Mouse (Mus musculus) Muller cell, postnatal 12 days (primary cell): Measurements from ENCODE around the gene Cfap65.
A peak's percentile ranks its signal among the peaks of the same experiment; 100 is the strongest.

ENCODE experiments used
- DNase-seq: peaks from one replicate; pipeline ENCODE4 v3.0.0-alpha.2; 2015; ENCODE audit errors: inconsistent ontology term

Gene Cfap65

DNA sequence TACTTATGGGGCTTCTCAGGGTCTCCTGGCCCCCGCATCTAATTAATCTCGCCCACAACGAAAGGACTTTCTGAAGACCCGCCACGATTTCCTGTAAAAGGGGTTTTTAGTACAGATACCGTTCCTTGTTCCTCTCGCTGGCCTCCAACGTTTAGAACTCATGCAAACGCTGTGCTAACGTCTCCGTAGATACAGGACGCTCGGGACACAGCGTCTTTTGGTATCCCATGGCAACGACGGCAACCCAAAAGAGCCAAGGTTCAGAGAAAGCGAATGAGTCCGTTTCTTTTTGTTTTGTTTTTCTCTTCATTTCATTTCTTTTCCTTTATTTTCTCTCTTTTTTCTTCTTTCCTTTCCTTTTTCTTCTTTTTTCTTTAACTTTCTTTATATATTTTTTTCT lies at the start of gene Cfap65:
Gene Cfap65, minus strand, starts transcription at position 198 of the 400 bp plus-strand sequence.
- DNase-seq = peak; percentile 18

DNA sequence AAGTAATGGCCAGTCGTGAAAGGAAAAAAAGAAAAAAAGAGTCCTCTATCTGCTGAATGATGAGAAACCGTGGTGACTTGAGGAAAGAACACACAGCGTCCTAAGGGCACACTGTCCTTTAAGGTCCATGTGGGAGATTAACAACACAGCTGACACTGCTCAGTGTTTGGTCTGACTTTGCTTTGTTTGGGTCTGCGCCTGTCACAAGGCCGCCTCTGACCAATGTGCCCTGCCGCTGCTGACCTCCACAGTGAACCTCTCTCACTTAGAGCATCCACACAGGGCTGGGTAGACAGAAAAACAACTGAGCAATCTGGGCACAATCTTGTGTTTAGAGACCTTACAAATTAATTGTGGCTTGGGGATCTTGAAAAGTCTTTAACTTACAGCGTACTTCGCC lies 41.6 kb upstream of the Cfap65 start:
- DNase-seq = no peak

DNA sequence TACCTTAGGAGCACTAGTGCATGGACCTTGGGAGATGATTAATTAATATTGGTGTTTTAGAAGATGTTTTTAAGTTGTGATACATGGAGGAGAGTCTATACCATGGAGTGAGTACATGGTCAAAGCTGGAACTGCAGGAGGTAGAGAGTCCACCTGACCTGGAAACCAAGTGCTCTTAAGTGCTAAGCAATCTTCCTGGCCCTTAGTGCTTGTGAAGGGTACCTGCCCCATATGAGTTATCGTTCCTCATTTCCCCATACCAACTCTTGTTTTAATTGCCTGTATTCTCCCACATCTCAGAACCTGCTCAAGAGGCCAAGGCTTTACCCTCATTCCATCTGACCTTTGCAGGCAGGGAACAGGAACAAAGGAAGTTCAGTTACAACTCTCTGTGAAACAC lies 40.5 kb upstream of the Cfap65 start:
- DNase-seq = no peak

DNA sequence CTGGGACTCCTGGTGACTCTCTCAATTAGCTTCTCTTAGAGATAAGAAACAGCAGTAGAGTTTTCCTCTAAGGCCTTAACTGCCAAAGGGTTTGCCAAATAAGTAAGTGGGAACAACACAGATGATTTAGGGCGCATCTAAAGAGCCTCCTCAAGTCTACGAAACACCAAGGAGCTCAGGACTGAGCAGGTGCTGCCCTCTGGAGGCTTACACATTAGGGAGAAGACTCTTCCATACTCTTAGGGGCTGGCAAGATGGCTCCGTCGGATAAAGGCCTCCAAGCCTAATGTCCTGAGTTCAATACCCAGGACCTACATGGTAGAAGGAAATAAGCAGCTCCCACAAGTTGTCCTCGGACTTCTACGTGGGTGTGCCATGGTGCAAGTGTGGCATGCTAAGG lies 38.2 kb upstream of the Cfap65 start:
- DNase-seq = no peak

DNA sequence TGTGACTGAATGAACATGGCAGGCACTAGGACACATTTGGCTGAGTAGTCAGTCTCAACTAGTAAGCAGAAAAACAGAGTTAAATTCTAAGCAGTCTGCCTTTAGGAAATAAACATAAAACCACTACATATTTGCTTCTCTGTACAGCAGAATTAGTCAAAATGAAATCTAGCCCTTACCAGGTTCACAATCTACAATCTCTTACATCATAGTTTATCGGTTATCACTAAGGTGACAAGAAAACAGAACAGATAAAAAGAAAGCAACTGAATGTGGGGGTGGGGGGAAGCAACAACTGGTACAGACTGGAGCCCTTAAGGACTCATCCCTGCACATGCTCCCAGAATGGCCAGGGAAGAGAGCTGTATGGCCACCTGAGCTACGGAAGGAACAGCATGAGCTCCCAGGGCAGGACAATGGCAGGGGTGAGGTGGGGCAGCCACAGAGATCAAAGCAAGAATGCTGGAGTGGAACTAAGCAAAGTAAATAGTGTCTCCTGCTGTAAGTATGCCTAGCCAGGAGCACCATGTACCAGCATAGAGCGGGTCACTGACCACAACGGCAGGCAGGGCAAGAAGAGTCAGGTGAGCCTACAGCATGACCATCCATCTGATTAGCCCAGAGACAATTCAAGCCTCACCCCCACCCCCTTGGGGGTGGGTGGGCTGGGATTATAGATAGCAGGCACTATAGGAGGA lies 36.1 kb upstream of the Cfap65 start:
- DNase-seq = no peak

DNA sequence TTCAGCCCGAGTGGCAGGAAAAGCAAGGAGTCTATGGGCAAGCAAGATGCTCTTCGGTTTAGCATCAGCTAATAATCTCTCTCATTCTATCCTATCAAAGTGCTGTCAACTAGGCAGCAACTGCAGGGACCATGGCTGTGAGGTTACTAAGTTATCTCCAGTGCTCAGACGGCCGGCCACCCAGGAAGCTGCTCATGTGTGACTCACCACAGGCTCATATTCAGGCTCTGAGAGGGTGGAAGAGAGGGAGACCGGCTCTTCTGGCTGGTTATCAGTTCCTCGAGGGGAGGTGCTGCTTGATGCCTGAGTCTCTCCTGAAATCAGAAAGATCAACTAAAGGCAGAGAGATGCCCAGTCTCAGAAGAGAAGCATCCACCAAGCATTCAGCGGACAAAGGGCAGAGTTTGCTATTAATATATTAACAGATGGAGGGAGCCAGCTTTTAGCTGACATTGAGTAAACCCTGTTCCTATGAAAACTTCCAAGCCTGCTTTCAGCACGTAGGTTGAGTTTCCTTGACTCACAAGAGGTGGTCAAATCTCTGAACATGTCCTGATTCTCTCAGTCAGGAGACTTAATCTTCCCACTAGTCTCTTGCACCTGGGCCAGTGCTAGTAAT lies 32.7 kb upstream of the Cfap65 start:
- DNase-seq = no peak

DNA sequence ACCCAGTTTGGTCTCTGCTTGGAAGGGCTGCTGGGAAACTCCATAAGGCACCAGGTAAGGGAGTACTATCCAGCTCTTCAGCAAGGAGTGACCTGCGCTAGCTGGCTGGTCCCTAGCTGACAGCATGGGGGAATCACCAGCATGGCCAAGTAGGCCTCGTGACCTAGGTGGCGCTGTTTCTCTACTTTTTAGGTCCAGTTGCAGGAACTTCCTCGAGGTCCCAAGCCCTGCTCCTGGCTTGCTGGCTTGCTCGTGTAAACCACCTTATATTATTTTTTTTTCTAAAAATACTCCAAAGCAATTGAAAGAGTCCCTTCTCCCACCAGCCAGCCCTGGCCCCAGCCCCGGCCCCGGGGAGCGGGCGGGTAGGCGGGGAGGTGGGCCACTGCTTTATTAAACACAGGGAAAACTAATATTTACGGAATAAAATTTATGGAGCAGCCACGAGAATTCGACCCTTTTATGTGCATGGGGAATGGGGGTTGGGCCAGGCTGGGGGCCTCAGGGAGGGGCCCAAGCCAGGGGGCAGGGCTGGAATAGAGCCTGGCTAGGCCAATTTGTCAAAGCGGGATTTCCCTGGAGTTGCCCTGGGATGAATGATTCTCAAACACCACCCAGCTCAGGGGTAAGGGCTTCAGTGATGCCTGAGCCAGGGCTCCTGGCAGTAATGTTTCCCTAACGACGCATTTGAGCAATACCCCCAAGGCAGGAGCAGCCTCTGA lies 29.3 kb upstream of the Cfap65 start:
- peak; percentile 53 for DNase-seq

DNA sequence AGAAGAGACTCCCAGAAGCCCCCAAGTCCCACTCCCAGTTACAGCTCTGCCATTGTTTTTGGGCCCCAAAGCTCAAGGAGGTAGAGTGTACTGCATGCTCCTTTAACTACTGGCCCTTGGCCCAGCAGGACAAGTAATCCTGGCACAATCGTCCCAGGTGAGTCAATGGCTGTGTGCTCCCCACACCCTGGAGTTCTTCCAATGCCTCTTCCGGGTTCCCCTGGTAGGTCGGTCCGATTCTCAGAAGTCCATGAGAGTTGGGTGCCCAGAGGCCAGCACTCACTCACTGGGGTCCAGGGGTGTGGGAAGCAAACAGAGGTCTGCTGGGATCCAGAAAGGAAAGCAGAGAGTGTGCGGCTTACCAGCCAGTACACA lies 27.4 kb upstream of the Cfap65 start:
- no peak for DNase-seq

DNA sequence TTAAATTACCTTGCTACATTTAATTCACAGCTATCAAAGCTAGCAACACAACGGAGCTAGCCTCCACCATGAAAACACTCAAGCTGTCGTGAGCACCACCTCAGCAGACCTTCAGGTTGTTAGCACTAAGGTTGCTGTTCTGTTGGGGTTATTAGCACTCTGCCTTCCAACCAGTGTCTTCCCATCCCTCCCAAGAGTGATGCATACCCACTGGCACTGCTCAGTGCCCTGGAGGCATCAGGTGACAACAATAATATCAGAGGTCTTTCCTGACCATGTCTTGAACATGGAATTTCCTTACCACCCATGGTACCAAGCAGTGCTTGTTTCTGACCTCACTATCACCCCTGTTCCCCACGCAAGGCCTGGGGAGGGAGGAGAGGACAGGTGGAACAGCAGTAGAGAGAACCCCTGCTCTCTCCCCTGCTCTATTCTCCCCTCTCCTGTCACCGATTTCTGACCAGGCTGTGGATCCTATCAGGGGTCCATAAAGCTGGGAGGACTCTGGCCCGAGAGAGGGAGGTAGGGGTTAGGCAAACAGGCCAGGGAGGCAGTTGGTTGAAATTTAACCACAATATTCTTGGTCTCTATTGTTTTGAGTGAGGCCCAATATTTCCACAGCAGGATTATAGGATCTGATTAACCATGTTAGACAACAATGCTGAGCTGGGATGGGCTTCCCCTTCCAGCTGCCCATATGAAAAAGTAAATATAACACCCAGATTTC lies 26.9 kb upstream of the Cfap65 start:
- DNase-seq = no peak

DNA sequence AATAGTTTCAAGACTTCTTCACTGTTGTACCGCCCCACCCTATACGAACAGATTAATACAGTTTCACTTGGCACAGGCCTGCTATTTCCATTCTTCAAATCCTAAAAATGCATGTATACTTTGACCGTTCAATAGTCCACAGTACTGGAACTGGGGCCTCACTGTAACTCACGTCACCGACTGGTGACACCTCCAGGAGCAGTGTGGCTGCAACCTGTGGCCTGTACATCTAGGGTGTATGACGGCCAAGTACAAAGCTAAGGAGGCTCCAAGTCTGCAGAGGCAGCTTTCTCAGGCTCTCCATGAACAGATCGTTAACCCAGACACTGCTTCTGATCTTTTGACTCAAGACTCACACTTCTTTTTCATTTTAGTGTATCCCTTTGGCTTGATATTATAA lies 26.3 kb upstream of the Cfap65 start:
- DNase-seq = no peak

DNA sequence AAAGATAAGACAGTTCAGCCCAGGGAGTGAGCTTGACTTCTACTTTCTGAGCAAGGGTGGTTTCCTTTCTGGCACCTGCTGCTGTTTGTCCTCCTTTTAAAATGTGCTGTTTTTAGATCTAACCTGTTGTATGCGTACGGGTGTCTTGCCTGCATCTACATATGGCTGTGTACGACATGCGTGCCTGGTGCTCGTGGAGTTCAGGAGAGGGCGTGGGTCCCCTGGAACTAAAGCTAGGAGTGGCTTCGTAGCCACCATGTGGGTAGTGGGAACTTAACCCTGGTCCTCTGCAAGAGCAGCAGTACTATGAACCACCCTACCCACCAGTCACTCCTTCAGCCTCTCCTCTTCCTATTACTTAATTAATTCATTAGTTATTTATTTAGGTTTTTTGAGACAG lies 24.7 kb upstream of the Cfap65 start:
- no peak for DNase-seq

DNA sequence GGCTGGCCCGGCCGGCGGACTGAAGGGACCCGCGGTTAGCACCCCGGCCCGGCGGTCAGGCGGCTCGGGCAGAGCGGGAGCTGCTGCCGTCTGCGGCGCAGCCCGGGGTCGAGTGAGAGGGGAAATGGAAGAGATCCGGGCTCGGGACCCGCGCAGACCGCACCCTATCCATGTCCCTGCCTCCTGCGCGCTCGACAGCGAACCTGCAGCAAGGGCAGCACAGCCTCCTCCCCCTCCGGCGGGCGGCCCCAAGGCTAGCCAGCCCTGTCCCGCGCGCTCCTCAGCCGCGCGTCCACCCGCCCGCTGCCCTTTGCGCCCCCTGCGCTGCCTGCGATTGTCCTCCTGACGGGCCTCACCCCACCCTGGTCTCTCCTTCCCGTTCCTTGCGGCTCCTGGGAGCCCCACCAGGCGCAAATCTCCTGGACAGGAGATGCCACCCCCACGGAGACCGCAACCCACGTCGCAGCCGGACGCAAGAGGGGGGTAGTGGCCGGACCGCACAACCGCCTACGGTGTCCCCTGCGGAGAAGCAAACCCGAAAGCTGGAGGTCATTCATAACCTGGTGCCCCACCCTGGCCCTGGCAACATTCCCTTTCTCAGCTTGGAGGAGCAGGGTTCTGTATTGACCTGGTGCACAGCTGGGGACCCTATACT lies 16.3 kb upstream of the Cfap65 start, which contains the start of gene Ihh:
Gene Ihh, minus strand, starts transcription at position 117 of the 655 bp plus-strand sequence.
- DNase-seq = no peak

DNA sequence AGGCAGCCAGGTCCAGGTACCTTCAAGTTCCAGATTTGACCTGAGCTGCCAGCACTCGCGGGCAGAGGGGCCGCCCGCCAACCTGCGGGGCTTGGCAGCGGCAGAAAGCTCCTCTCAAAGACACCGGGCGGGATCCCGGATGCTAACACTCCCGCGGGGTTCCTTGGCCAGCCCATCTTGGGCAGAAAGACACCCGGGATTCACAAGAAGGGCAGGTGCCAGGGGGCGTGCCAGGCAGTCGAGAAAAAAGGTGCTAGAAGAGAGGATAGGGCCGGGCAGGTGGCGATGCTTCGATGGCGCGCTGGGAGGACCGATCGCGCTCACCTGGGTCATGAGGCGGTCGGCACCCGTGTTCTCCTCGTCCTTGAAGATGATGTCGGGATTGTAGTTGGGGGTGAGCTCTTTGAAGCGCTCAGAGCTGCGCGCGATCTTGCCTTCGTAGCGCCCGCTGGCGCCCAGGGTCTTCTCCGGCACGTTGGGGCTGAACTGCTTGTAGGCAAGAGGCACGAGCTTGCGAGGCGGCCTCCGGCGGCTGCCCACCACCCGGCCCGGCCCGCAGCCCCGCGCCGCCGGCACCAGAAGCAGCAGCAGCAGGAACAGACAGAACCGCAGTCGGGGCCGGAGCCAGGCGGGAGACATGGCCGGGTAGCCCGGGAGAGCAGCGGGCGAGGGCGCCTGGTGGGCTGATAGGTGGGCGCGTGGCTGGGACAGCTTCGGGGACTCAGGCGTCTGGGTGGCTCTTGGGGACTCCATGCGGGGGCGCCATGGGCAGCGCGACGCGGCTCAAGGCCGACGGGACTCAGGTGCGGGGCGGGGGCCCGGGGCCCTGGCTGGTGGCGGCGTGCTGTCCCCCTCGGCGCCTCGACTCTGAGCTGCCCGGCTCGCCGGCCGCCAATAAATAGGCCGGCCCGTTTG lies 15.4 kb upstream of the Cfap65 start:
- peak; percentile 12 for DNase-seq

DNA sequence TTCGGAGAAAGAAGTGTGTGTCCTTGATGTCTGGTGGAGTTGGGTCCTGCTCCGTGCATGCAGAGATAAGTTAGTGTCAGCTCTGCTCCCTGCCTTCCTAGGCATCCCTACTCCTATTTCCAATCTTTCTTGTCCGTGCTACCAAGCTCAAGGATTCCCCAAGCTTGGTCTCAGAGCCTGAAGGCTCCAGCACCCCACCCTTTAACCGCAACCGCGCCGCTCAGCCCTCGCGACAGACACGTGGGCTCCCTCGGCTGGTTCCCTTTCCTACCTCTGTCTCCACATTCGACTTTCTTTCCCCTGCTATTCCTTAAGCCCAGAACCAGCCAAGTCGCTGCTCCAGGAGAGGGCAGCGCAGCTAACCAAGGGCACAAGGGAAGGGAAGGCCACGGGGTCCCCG lies 14.7 kb upstream of the Cfap65 start:
- DNase-seq = peak; percentile 17

DNA sequence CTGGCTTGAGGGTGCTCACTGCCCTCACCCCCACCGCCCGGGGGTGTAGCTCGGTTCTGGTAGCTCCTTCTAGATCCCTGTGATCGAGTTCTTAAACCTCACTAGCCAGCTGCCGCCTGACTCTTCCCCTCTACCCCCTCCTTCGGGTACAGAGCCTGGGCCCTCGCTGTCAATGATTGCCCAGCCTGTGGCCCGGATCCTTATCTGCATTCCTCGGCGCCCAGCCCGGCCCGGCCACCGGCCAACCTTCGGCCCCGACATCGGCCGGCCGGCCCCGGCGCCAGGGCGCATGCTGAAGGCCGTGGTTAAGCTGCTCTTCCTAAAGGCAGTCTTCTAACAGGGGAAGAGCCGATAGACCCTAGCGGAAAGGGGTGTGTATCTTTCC lies 14.3 kb upstream of the Cfap65 start:
- DNase-seq = peak; percentile 58

DNA sequence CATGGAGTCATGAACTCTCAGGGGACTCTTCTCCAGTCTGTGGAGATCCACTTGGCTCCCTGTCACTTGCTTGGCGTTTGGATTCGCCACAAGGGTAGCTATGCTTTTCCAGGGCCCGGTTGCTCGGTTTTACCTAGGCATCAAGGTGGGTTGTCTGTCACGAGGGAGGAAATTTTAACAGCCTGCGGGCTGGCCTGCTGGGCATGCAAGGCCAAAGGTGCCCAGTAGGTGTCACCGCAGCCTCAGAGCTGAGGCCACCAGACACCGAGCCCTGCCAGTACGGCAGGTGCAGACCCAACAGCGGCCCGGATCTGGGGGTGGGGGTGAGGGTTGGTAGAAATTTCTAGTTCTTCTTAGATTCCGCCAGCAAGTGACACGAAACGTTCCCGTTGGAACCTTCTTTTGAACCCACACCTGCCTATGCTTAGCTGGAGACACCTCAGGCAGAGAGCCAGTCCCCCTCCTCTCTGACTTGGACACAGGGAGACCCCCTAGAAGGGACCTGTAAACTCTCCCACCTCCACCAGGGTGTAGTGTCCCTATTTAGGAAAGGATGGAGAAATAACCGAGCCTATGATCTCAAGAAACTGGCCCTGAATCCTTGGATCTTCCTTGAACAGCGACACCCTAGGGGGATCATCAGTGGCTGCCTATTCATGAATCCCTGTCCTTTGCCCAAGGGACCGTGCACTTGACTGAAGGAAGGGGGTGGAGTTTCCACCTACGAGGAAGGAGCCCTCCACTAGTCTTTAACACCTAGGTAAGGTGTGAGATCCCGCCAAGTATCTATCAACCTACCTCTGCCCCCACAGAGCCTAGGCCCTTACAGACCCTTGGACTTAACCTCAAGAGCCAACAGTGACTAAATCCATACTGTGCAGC lies 13.6 kb upstream of the Cfap65 start:
- DNase-seq = peak; percentile 38

DNA sequence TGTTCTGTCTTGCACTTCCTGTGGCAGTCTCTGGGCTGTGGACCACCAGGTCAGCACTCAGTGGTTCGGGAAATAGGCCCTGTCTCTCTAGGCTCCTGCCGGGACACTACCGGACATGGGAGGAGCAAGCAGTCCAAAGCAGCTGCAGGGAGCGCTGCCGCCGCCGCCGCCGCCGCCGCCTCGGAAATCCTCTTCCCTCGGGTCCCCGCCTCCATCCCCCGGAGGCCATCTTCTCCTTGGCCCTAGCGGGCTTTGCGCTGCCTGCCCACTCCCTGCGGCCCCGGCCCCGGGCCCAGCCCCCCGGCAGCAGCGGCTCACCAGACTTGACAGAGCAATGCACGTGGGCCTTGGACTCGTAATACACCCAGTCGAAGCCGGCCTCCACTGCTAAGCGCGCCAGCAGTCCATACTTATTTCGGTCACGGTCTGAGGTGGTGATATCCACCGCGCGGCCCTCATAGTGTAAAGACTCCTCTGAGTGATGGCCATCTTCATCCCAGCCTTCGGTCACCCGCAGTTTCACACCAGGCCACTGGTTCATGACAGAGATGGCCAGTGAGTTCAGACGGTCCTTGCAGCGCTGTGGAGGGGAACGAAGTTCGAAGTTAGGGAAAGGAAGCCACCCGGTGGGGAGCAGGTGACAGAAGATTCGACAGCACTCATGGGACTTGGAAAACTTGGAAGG lies 12.7 kb upstream of the Cfap65 start:
- DNase-seq = peak; percentile 25

DNA sequence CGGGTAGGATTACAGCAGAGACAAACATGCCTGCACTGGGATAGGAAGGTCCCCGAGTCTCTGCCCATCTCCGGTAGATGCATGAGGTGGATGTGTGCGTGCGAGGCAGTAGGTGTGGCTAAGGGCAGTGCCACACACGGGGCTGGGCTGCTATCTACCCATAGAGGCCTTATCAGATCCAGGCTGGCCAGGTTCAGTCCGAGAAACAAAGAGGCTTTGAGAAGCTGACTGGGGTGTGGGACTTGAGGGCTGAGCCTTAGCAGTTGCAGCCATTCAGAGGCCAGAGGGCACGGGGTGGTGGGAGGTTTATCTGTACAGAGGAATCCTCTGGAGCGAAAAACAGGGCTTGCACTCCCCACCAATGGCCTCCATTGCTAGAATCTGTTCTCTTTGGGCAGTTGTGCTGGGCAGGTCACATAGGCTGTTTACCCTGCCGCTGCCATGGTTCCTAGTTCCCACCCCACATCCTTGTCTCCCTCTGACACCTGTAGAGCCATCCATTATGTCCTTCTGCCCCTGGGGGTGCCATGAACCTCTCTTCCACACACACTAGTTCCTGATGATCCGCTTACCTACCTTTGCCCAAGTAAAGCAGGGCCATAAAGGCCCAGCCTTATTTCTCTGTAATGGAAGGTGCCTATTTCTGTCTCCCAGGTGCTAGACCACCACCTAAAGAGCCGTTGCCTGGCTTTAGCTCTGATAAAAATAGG lies 6.4 kb upstream of the Cfap65 start:
- DNase-seq = no peak

DNA sequence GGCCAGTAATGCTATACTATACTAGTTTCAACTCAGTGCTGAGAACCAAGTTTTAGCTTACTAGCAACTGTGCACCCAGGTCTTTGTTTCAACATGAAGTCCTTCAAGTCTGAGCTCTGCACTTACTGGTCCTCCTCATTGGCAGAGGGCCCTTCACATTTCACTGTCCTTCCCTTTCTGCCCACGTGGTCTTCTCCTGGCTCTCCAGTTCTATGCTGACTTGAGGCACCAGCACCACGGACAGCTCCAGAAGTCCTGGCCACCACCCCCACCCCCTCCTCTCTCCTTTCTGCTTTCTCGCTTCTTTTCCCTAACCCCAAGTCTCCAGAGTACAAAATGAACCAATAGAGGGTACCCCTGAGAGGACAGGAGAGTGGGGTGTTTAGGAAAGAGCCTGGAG lies 4.4 kb upstream of the Cfap65 start:
- DNase-seq = no peak
